Mouse (Mus musculus) gastrocnemius, postnatal 14 days (tissue): ENCODE results near the gene Sfrp4. TPM values are rescaled to one million over a fixed set of nuclear protein-coding genes. Genes with fewer than 3 reads are reported as not detected.
"Not testable (repeated sequence)": the region's sequence is repeated elsewhere in the genome, so short reads cannot be mapped to it uniquely, and the experiment has no call there.

Experiments
- DNase-seq: peaks from one replicate; pipeline ENCODE4 v3.0.0; 2021; ENCODE audit warnings: mixed read lengths
- intact Hi-C: fragments of 180-260 bp; cut with DNase I; formaldehyde crosslinking; loops from one replicate; pipeline ENCODE4 v1.15.1; 2025; ENCODE audit warnings: low total_unique reads
- long read RNA-seq, 2 experiments: library from polyadenylated mRNA; stranded (forward); transcript quantifications; one replicate each; pipeline ENCODE4 v2.0.0; 2021
- total RNA-seq, 2 experiments: library from RNA; stranded (reverse); gene quantifications; 2 replicates each; pipeline ENCODE4 v1.2.3; 2021

Sfrp4 gene
- total RNA-seq: 10 to 100 TPM in 1 of 2 experiments, 1 to 10 TPM in 1; 6.4 to 13.8 TPM
- long read RNA-seq, experiment 1, transcript Sfrp4-201 (6 exons, 1,764 nt): major isoform, 8 of 8 reads
- long read RNA-seq, experiment 1, partial matches to known transcripts: 0 of 8 reads
- long read RNA-seq, experiment 1, other reads (novel, unspliced or antisense): 0 of 8 reads
- long read RNA-seq, experiment 2, transcript Sfrp4-201 (6 exons, 1,764 nt): major isoform, 7 of 7 reads
- long read RNA-seq, experiment 2, partial matches to known transcripts: 0 of 7 reads
- long read RNA-seq, experiment 2, other reads (novel, unspliced or antisense): 0 of 7 reads

DNA sequence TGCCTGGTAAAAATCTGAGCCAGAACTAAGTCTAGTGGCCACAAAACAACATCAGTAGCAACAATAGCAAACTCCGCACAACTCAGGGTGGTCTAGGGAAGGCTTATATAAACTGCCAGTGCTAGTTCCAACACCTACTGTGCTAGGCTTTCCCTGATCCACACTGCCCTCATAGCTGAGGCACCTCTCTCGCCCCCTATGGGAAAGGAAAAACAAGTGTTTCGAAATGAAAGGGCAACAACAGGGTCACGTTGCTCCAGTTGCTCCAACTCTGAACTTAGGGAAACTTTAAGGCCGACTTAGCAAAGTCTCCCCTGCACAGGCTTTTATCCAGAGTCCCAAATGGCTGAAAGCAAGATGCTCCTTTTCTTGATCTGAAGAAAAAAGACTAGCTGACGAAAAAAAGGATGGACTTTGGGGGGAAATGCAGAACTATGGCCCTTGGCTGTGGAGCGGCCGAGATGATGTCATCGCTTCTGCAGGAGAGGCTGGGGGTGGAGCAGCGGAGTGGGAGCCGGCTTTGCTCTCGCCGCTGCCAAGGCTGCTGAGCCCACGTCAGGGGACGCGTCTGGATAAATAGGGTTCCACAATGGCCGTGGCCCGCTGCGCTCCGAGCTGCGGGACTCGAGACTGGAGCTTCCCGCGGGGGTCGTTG is at the start of gene Sfrp4:
Gene Sfrp4 (plus strand): TSS at position 532 of the 655 bp plus-strand sequence.
- intact Hi-C loops: no loop called here
- peak; percentile 60 for DNase-seq

DNA sequence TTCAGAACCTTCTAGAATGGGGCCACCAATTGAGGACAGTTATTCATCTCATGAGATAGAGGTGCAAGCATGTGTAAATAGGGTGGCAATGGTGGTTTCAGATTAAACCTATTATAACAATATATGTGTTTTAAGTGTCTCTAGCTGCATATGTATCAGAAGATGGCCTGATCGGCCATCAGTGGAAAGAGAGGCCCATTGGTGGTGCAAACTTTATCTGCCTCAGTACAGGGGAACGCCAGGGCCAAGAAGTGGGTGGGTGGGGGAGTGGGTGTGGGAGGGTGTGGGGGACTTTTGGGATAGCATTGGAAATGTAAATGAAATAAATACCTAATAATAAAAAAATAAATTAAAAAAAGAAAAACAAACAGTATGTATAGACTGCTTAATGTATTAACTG is 48.2 kb upstream of the Sfrp4 start:
- intact Hi-C loops: not testable (repeated sequence)

GRCm38 (mm10) chr13:19575947-19576346 is 47.0 kb upstream of the Sfrp4 start:
- intact Hi-C loops: no loop called here
- DNase-seq: no peak

More for the DNA sequence above, 48.2 kb upstream of the Sfrp4 start:
- not testable (repeated sequence) for DNase-seq

- no peak for DNase-seq
Observed at GRCm38 (mm10) chr13:19590996-19591759, 31.7 kb upstream of the Sfrp4 start.

DNA sequence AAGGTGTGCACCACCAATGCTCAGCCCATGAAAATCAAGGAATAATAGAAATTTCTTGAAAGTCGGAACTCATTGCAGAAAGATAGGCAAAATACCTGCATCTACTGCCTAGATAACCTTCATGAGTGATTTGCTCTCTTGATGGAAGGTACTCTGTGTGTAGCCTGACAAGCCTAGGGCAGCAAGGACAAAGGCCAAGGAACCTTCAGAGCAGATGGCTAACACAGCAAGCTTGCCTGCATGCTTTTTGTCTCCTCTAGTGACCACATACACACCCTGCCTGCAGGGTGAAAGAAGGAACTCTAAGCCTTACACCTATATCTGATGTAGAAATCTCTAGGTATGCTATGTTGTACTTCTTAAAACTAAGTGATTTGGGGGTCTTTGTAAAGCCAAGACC is 27.8 kb upstream of the Sfrp4 start:
- DNase-seq: no peak
- intact Hi-C loops: no loop called here

More at GRCm38 (mm10) chr13:19590996-19591759, 31.7 kb upstream of the Sfrp4 start:
- intact Hi-C loops: no loop called here

DNA sequence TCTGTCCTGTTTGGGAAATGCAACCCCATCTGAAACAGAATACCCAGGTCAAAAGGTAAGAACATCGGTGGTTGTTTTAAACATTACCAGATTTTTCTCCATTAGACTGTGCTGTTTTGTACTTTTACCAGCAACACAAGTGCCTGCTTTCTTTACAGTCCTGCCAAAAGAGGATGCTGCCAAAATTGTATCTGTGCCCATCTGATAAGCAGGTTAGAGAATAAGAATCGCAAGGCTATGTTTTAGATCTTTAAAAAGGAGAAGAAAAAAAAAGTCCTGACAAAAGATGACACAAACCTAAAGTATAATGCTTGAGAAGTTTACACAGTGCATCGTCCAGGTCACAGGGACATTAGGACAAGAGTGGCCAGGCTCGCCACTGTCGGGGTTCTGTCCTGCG is 23.7 kb upstream of the Sfrp4 start:
- intact Hi-C loops: no loop called here
- DNase-seq: no peak

GRCm38 (mm10) chr13:19602531-19602930 is 20.4 kb upstream of the Sfrp4 start:
- intact Hi-C loops: no loop called here

DNA sequence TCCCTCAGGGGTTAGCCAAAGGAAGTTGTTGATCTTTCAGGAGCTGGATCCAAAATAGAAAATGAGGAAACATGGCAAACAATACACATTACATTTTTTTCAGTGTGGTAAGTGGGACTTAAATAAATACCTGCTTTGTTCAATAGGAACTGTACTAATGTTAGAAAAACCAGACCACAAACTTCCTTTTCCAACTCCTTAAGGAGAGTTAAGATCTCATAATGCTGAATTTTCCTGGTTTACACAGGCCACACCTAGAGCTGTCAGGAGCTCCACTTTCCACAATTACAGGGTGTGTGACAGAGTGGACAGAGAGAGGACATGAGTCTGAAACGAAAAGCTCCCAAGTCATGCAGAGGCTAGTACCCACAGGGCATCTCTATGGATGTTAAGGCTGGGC is 19.2 kb upstream of the Sfrp4 start:
- intact Hi-C loops: no loop called here

More at GRCm38 (mm10) chr13:19602531-19602930, 20.4 kb upstream of the Sfrp4 start:
- DNase-seq: no peak

GRCm38 (mm10) chr13:19604916-19605315 is 18.0 kb upstream of the Sfrp4 start:
- intact Hi-C loops: no loop called here
- DNase-seq: no peak

More for the DNA sequence above, 19.2 kb upstream of the Sfrp4 start:
- no peak for DNase-seq

GRCm38 (mm10) chr13:19608120-19608519 is 14.8 kb upstream of the Sfrp4 start:
- intact Hi-C loops: no loop called here
- DNase-seq: no peak

DNA sequence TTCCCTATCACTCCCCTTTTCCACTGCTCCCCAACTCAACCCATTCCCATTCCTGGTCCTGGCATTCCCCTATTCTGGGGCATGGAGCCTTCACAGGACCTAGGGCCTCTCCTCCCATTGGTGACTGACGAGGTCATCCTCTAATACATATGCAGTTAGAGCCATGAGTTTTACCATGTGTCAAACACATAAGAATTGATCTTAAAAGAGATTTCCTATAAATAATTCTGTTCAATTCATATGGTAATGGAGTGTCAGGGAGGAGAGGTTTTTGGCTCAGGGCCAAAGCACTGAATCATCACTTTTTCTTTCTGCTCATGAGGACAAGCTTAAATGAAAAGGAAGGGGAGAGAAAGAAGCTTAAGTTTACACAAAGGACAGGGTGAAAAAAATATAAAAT is 10.6 kb upstream of the Sfrp4 start:
- intact Hi-C loops: no loop called here
- no peak for DNase-seq

GRCm38 (mm10) chr13:19612963-19613362 is 9.9 kb upstream of the Sfrp4 start:
- intact Hi-C loops: no loop called here

DNA sequence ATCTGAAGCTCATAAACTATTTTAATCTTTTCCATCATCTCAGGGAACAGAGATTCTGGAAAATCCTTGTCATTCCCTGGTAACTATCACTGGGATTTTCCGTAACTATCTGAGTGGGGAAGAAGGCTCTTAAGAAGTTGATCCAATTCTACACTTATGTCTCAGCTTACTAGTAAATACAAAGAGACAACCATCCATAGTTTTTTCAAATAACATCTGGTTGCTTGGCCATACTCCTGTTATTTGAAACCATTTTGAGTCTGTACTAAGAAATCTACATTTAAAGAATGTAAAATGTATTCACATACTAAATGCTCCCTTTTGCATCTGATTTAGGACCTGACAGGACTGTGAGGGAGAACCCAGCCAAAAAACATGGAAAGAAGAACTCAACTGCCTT is 9.5 kb upstream of the Sfrp4 start:
- intact Hi-C loops: no loop called here
- DNase-seq: no peak

More at GRCm38 (mm10) chr13:19612963-19613362, 9.9 kb upstream of the Sfrp4 start:
- no peak for DNase-seq

DNA sequence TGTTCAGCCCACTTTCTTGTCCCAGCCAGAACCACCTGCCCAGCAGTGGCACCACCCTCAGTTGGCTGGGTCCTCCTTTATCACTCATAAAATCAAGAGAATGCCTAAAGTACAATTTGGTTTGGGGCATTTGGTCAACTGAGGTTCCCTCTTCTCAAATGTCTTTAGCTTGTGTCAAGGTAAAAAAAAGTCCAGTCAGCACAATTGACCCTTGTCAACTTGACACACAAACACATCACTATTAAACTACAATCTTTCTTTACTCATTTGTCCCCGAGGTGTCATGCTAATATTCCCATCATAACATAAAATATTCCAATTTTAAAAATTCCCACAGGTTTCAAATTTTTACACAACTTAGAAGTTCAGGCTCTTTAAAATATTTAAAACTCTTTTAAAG is 8.6 kb upstream of the Sfrp4 start:
- intact Hi-C loops: no loop called here
- DNase-seq: no peak

- intact Hi-C loops: no loop called here
- DNase-seq: peak; percentile 7
Observed at GRCm38 (mm10) chr13:19618081-19618480, 4.8 kb upstream of the Sfrp4 start.

DNA sequence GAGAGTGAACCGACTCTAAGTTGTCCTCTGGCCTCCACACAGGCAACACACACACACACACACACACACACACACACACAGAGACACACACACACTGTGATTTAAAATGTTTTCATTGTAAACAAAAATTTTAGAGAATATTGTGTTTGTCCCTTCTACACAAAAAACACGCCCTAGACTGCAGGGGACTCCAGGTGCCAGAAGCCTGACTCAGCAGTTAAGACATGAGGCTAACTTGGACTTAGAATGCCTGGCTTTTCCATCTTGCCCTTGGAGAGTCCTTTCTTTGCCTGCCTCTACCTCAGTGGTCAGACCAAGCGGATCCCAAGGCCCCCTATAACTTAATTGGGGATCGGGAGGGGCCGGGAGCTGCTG is 4.1 kb upstream of the Sfrp4 start:
- intact Hi-C loops: no loop called here
- no peak for DNase-seq

DNA sequence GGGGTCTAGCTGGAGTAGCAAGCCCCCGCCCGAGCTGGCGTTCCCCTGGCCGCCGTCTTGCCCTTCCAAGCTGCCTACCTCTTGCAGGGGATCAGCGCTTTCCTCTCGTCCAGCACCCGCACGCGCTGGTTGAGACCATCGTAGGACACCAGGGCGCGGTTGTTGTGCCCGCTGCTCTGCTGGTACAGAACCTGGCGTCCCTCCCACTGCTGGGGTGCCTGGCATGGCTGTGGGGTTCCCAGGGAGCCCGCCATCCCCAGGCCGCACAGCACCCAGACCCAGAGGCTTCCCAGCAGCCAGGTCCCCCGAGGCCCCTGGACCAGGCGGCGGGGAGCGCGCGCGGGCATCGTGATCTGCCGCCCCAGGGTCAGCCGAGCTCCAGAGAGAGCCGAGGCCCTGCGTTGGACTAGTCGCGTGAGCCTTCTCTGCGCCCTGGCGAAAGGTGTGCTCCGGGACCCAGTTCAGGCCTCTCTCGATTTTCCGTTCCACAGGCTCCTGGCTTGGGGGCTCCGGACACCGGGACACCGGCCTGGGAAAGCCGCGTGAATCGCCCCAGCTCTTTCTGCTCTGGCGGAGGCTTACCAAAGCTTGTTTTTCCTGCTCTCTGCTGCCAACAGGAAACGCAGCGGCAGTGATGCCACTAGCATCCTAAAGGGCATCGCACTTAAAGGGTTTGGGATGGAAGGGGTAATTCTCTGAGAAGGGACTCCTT is 3.5 kb upstream of the Sfrp4 start, which contains the start of gene Epdr1:
Gene Epdr1 (minus strand): TSS at position 712 of the 712 bp plus-strand sequence.
- intact Hi-C loops: no loop called here
- DNase-seq: peak; percentile 49

DNA sequence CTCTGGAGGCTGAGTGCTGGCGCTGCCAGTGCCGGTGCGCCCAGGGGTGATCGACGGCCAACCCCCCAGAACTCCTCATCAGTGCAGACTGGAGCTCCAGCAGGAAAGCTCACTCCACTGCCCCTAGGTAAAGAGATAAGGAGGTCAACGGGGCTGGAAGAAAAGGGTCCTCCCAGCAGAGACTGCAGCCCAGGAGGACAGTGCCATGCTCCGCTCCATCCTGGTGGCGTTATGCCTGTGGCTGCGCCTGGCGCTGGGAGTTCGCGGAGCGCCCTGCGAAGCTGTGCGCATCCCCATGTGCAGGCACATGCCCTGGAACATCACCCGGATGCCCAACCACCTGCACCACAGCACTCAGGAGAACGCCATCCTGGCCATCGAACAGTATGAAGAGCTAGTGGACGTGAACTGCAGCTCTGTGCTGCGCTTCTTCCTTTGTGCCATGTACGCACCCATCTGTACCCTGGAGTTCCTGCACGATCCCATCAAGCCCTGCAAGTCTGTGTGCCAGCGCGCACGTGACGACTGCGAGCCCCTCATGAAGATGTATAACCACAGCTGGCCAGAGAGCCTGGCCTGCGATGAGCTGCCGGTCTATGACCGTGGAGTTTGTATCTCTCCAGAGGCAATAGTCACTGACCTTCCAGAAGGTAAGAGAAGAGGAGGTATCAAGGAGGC is 463 bp downstream of the Sfrp4 start:
- intact Hi-C loops: no loop called here
- peak; percentile 5 for DNase-seq

DNA sequence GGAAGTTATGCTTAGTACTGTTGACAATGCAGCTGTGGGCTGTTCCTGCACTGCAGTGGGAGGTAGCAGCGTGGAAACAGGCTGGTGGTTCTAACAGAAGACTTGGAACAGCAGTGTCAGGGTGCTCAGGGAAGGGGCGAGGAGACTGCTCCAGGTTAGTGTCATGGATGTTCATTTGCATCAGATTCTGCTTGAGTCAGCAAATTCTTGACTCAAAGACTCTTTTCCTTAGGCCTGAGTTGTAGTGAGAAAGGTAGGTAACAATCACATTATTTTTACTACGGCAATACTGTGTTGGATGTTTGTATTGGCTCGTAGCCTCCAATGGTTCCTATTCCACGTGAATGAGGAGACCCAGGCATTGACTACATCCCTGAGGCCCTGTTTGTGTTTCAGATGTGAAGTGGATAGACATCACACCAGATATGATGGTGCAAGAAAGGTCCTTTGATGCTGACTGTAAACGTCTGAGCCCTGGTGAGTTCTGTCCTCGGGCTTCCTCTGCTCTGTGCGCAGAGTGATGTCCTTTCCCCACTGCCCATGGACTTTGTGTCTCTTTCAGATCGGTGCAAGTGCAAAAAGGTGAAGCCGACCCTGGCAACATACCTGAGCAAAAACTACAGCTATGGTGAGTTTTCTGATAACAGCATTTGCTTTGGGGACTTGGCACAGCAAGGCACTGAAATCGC is 1.9 kb downstream of the Sfrp4 start:
- no peak for DNase-seq
- intact Hi-C loops: no loop called here
